In the genomic region with DNA sequence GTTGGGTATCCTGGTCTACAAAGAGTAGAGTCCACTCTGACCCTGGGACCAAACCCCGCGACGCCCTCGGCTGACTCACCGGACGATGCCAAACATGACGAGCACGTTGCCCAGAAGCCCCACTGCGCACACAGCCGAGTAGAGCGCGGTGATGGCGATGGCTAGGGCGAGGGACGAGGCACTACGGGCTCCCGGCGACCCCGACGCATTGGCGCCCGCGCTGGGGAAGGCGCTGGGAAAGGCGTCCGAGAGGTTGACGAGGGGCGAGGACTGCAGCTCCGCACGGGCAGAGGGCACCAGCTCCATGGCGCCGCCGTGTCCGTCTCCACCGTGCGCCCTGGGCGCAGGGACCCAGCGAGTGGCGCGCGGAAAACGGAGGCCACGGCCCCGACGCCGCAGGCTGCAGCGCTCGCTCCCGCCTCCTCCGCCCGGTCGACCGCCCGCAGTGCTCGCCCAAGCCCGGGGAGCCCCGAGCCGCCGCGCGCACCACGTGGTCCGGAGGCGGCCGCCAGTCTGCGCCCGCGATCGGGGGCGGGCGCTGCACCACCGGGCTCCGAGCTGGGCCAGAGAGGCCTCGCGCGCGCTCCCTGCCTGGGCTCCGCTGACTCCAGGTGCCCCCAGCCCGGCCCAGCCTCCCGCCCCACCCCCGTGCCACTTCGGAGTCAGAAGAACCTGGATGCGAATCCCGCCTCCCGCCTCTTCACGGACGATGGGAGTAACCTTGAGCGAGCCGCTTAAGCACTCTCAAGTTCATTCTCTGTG, we compare ENCODE assay signal across 9 mouse cellular contexts. TPM values are rescaled to one million over a fixed set of nuclear protein-coding genes. Genes with fewer than 3 reads are reported as not detected.
DNase-seq lines count a peak whose midpoint lies in the region; ATAC-seq and TF ChIP-seq lines count a peak whose summit lies in the region.
"Had no signal": no experiment of that assay in that cellular context is flagged by ENCODE, and none has a peak within 500 bp of the region (broad histone marks: within the 10 kb centered on the region; RNA-seq: fewer than 3 reads in every experiment).

Gene Oprd1, minus strand, starts transcription at position 407 of the 762 bp plus-strand sequence.

- H3K27me3 ChIP-seq in kidney, embryonic 15.5 days = peaks cover 58% of the 10 kb centered on the region
- no peaks in the 10 kb centered on the region for H3K27me3 ChIP-seq in kidney, adult 2 months (replicated peaks; ENCODE audit: control insufficient read depth, insufficient read depth, low read length)
- H3K27me3 ChIP-seq in embryonic facial prominence, embryonic 15.5 days = peaks cover 34% of the 10 kb centered on the region
- H3K27me3 ChIP-seq in intestine, postnatal 0 days (replicated peaks; ENCODE audit: control insufficient read depth, insufficient read depth, low read length) = peaks cover 34% of the 10 kb centered on the region
- H3K27me3 ChIP-seq in neural tube, embryonic 11.5 days (ENCODE audit: control insufficient read depth, insufficient read depth, low read length) = peaks cover 30% of the 10 kb centered on the region

- 1% methylated on average over 80 of the region's 89 CpGs for WGBS in kidney, embryonic 15.5 days
- WGBS in kidney, adult 2 months = 2% methylated on average over 89 of the region's 89 CpGs
- 1% methylated on average over 79 of the region's 89 CpGs for WGBS in embryonic facial prominence, embryonic 15.5 days
- WGBS in intestine, postnatal 0 days = under 1% methylated on average over 81 of the region's 89 CpGs
- WGBS in neural tube, embryonic 11.5 days = under 1% methylated on average over 52 of the region's 89 CpGs

- peak within 1 kb of the TSS; percentile 91 for H3K4me2 ChIP-seq in kidney, embryonic 15.5 days
- peak within 1 kb of the TSS; percentile 76 for H3K4me2 ChIP-seq in embryonic facial prominence, embryonic 15.5 days (replicated peaks)
- peak within 1 kb of the TSS; percentile 82 for H3K4me2 ChIP-seq in intestine, postnatal 0 days (replicated peaks; ENCODE audit: low read depth)
- peak within 1 kb of the TSS; percentile 65 for H3K4me2 ChIP-seq in neural tube, embryonic 11.5 days (ENCODE audit: low read depth)

- TF ChIP-seq POLR2A in kidney, adult 2 months (IDR thresholded peaks at IDR 0.05; ENCODE audit: low read depth, low read length) = no peak

- H3K4me1 ChIP-seq in kidney, embryonic 15.5 days = peaks cover 17% of the 10 kb centered on the region
- H3K4me1 ChIP-seq in kidney, adult 2 months (ENCODE audit: control insufficient read depth, insufficient read depth, low read length) = no peaks in the 10 kb centered on the region
- H3K4me1 ChIP-seq in ES-E14 (ENCODE audit: control insufficient read depth in 2 of 2, insufficient read depth in 2 of 2, low read length in 2 of 2, poor library complexity in 1 of 2) = peaks cover 0 to 8% of the 10 kb centered on the region in 2 experiments; a peak in 2 of 4 replicates
- peaks cover 9% of the 10 kb centered on the region for H3K4me1 ChIP-seq in embryonic facial prominence, embryonic 15.5 days
- no peaks in the 10 kb centered on the region for H3K4me1 ChIP-seq in intestine, postnatal 0 days (replicated peaks; ENCODE audit: control insufficient read depth, insufficient read depth, low read length)
- H3K4me1 ChIP-seq in neural tube, embryonic 11.5 days (ENCODE audit: control insufficient read depth, insufficient read depth, low read length) = no peaks in the 10 kb centered on the region

- no peak for DNase-seq in kidney, adult 2 months
- no peak for DNase-seq in ES-E14 (ENCODE audit: low read depth, low spot score)
- peak; percentile 41 for DNase-seq in neural tube, embryonic 11.5 days (ENCODE audit: low spot score)
- DNase-seq in c-Kit-positive CD71-positive TER-119-positive erythroid progenitor cells, embryonic 14.5 days (ENCODE audit: low spot score) = no peak
- no peak for DNase-seq in yolk sac, embryonic 10.5 days (ENCODE audit: low spot score)

- no peak for TF ChIP-seq CTCF in kidney, adult 2 months (conservative IDR thresholded peaks at IDR 0.05; ENCODE audit: insufficient read depth, insufficient read length, low read depth, low read length)
- TF ChIP-seq CTCF in intestine, postnatal 0 days (IDR thresholded peaks at IDR 0.05; ENCODE audit: low read depth) = no peak

- H3K36me3 ChIP-seq in kidney, embryonic 15.5 days = no peaks in the 10 kb centered on the region
- no peaks in the 10 kb centered on the region for H3K36me3 ChIP-seq in kidney, adult 2 months (ENCODE audit: control insufficient read depth, insufficient read depth, low read length)
- H3K36me3 ChIP-seq in ES-E14 (ENCODE audit: control insufficient read depth, insufficient read depth, low read length, poor library complexity, severe bottlenecking) = no peaks in the 10 kb centered on the region
- H3K36me3 ChIP-seq in embryonic facial prominence, embryonic 15.5 days = no peaks in the 10 kb centered on the region
- no peaks in the 10 kb centered on the region for H3K36me3 ChIP-seq in intestine, postnatal 0 days (ENCODE audit: control insufficient read depth, insufficient read depth)
- H3K36me3 ChIP-seq in neural tube, embryonic 11.5 days (ENCODE audit: control insufficient read depth, insufficient read depth, low read length) = no peaks in the 10 kb centered on the region

- no peak within 1 kb of the TSS for H3K27ac ChIP-seq in kidney, embryonic 15.5 days
- H3K27ac ChIP-seq in kidney, adult 2 months (ENCODE audit: insufficient read depth, low read depth, low read length) = no peak within 1 kb of the TSS
- H3K27ac ChIP-seq in ES-E14 (ENCODE audit: insufficient read depth, low read depth, low read length, poor library complexity, severe bottlenecking) = no peak within 1 kb of the TSS
- no peak within 1 kb of the TSS for H3K27ac ChIP-seq in embryonic facial prominence, embryonic 15.5 days (replicated peaks)
- no peak within 1 kb of the TSS for H3K27ac ChIP-seq in intestine, postnatal 0 days (ENCODE audit: low read depth, low read length)
- no peak within 1 kb of the TSS for H3K27ac ChIP-seq in neural tube, embryonic 11.5 days (ENCODE audit: low read depth, low read length)

- peak within 1 kb of the TSS; percentile 53 for H3K4me3 ChIP-seq in kidney, embryonic 15.5 days (replicated peaks)
- H3K4me3 ChIP-seq in kidney, adult 2 months (ENCODE audit: insufficient read depth, low read depth, low read length) = no peak within 1 kb of the TSS
- peak within 1 kb of the TSS; percentile 55 to 61 for H3K4me3 ChIP-seq in ES-E14 (ENCODE audit: insufficient read depth in 1 of 2, low read depth in 1 of 2, low read length in 2 of 2, poor library complexity in 1 of 2, severe bottlenecking in 1 of 2)
- H3K4me3 ChIP-seq in embryonic facial prominence, embryonic 15.5 days (replicated peaks) = peak within 1 kb of the TSS; percentile 45
- peak within 1 kb of the TSS; percentile 43 for H3K4me3 ChIP-seq in intestine, postnatal 0 days (ENCODE audit: low read depth, low read length)
- peak within 1 kb of the TSS; percentile 40 for H3K4me3 ChIP-seq in neural tube, embryonic 11.5 days (ENCODE audit: low read depth, low read length)

- in situ Hi-C loops in ES-E14 (cut with MboI; ENCODE audit: low sequenced_read_pairs in 2 of 2, unreplicated experiment in 2 of 2) = no loop called here

- H3K9me3 ChIP-seq in kidney, embryonic 15.5 days (replicated peaks) = no peaks in the 10 kb centered on the region
- H3K9me3 ChIP-seq in ES-E14 (ENCODE audit: control insufficient read depth, insufficient read depth, low read depth, low read length) = no peaks in the 10 kb centered on the region
- no peaks in the 10 kb centered on the region for H3K9me3 ChIP-seq in embryonic facial prominence, embryonic 15.5 days (replicated peaks)
- H3K9me3 ChIP-seq in intestine, postnatal 0 days (ENCODE audit: control insufficient read depth) = no peaks in the 10 kb centered on the region
- H3K9me3 ChIP-seq in neural tube, embryonic 11.5 days (ENCODE audit: control insufficient read depth, low read length) = no peaks in the 10 kb centered on the region

- 0 out of 2 replicates have a peak, but pooled peaks have one; percentile 54 for ATAC-seq in kidney, embryonic 15.5 days (replicated peaks; ENCODE audit: low FRiP score)
- ATAC-seq in embryonic facial prominence, embryonic 15.5 days (ENCODE audit: insufficient number of reproducible peaks, low FRiP score, low TSS enrichment, low read depth) = no peak
- ATAC-seq in intestine, postnatal 0 days = peak; percentile 58
- no peak for ATAC-seq in neural tube, embryonic 11.5 days (ENCODE audit: insufficient read depth, low FRiP score, low TSS enrichment)

- peak within 1 kb of the TSS; percentile 31 for H3K9ac ChIP-seq in kidney, embryonic 15.5 days
- H3K9ac ChIP-seq in ES-E14 (ENCODE audit: insufficient read depth, low read depth, low read length, poor library complexity, severe bottlenecking) = peak within 1 kb of the TSS; percentile 54
- H3K9ac ChIP-seq in embryonic facial prominence, embryonic 15.5 days = no peak within 1 kb of the TSS
- no peak within 1 kb of the TSS for H3K9ac ChIP-seq in intestine, postnatal 0 days (ENCODE audit: low read depth, low read length)
- H3K9ac ChIP-seq in neural tube, embryonic 11.5 days (ENCODE audit: low read length) = no peak within 1 kb of the TSS

TF ChIP-seq in ES-E14, 5 proteins besides CTCF, POLR2A, EP300 and RAD21:
- TF ChIP-seq HCFC1 (IDR thresholded peaks at IDR 0.05; ENCODE audit: borderline replicate concordance, insufficient read depth, low read length) (no peak), MAFK (IDR thresholded peaks at IDR 0.05; ENCODE audit: insufficient read depth, low read depth, low read length) (no peak), ZNF384 (IDR thresholded peaks at IDR 0.05; ENCODE audit: low read depth, low read length) (no peak), CHD2 (IDR thresholded peaks at IDR 0.05; ENCODE audit: low read depth, low read length) (no peak), ZC3H11A (IDR thresholded peaks at IDR 0.05; ENCODE audit: borderline replicate concordance, low read depth, low read length) (no peak)

RNA-seq across cellular contexts. Expression of gene Oprd1, which starts in this region (rescaled TPM):
- 0.23 and 0.41 TPM in 2 replicates for polyA plus RNA-seq in kidney, embryonic 15.5 days (2015; fragmentation: Nextera tagmentation; extraction: Ambion mirVana)
- 0.01 and 0.19 TPM in 2 replicates for polyA plus RNA-seq in kidney, adult 2 months (2012; rRNA removed)
- 0.62 and 0.79 TPM in 2 replicates for total RNA-seq in ES-E14 (2012; rRNA removed)
- polyA plus RNA-seq in embryonic facial prominence, embryonic 15.5 days (2015; fragmentation: Nextera tagmentation; extraction: Ambion mirVana) = 0.33 and 0.54 TPM in 2 replicates
- 0.24 and 0.29 TPM in 2 replicates for polyA plus RNA-seq in intestine, postnatal 0 days (2015; fragmentation: Nextera tagmentation; extraction: Ambion mirVana)
- 0.05 and 0.08 TPM in 2 replicates for polyA plus RNA-seq in neural tube, embryonic 11.5 days (2014; fragmentation: Nextera tagmentation; extraction: Ambion mirVana)
- total RNA-seq: MEL had no signal

Comparison
In these comparisons a context has a peak if more than half of its experiments do, and no peak if none do; other contexts are left out.
1. Peak in ATAC-seq, H3K4me3 ChIP-seq, H3K9ac ChIP-seq and H3K4me2 ChIP-seq in kidney, embryonic 15.5 days; RNA of the gene not detected or under 1 TPM.
2. Peak in ATAC-seq, H3K4me3 ChIP-seq and H3K4me2 ChIP-seq in intestine, postnatal 0 days; RNA of the gene not detected or under 1 TPM.
3. Peak in DNase-seq, H3K4me3 ChIP-seq and H3K4me2 ChIP-seq in neural tube, embryonic 11.5 days; RNA of the gene not detected or under 1 TPM.